Mouse (Mus musculus): ENCODE data around the gene Hoxb4. TPM values are rescaled to one million over a fixed set of nuclear protein-coding genes. Genes with fewer than 3 reads are reported as not detected.

Gene Hoxb4
- polyA plus RNA-seq, 1 experiment = 6.6 TPM

GRCm38 (mm10) chr11:96311097-96311496 lies 7.0 kb upstream of the Hoxb4 start:
- no peak for TF ChIP-seq CTCF (IDR thresholded peaks at IDR 0.05; ENCODE audit: borderline replicate concordance, extremely low read depth, insufficient read depth, insufficient read length)
- TF ChIP-seq POLR2A (IDR thresholded peaks at IDR 0.05; ENCODE audit: borderline replicate concordance, extremely low read depth, insufficient read depth, insufficient read length, poor library complexity, severe bottlenecking) = no peak
- DNase-seq (ENCODE audit: low read depth) = no peak

GRCm38 (mm10) chr11:96311520-96312417 lies 6.3 kb upstream of the Hoxb4 start:
- TF ChIP-seq POLR2A (IDR thresholded peaks at IDR 0.05; ENCODE audit: borderline replicate concordance, extremely low read depth, insufficient read depth, insufficient read length, poor library complexity, severe bottlenecking) (no peak), CTCF (IDR thresholded peaks at IDR 0.05; ENCODE audit: borderline replicate concordance, extremely low read depth, insufficient read depth, insufficient read length) (peak; percentile 85)
- peak; percentile 82 for DNase-seq (ENCODE audit: low read depth)

DNA sequence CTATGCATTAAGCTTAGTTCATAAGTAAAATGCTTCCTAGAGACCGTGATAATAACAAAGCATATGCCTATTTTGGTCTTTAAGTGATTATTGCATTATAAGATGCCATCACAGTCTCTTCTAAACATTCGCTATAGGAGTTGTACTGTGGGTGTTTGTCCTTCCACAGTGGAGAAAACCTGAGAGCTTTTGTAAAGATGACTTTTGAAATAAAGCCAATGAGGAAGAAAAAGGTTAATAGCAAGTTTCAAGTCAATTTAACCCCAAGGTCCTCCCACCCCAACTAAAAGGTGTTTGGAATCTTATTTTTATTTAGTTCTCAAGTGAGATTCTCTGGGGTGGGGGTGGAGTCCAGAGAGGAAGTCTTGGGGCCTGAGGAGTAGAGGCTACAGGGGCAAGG lies 4.9 kb upstream of the Hoxb4 start:
- DNase-seq (ENCODE audit: low read depth) = no peak
- TF ChIP-seq POLR2A (IDR thresholded peaks at IDR 0.05; ENCODE audit: borderline replicate concordance, extremely low read depth, insufficient read depth, insufficient read length, poor library complexity, severe bottlenecking) (no peak), CTCF (IDR thresholded peaks at IDR 0.05; ENCODE audit: borderline replicate concordance, extremely low read depth, insufficient read depth, insufficient read length) (no peak)

GRCm38 (mm10) chr11:96313806-96314428 lies 4.2 kb upstream of the Hoxb4 start:
- no peak for TF ChIP-seq POLR2A (IDR thresholded peaks at IDR 0.05; ENCODE audit: borderline replicate concordance, extremely low read depth, insufficient read depth, insufficient read length, poor library complexity, severe bottlenecking)
- no peak for TF ChIP-seq CTCF (IDR thresholded peaks at IDR 0.05; ENCODE audit: borderline replicate concordance, extremely low read depth, insufficient read depth, insufficient read length)
- DNase-seq (ENCODE audit: low read depth) = no peak

- TF ChIP-seq CTCF (IDR thresholded peaks at IDR 0.05; ENCODE audit: borderline replicate concordance, extremely low read depth, insufficient read depth, insufficient read length) (no peak), POLR2A (IDR thresholded peaks at IDR 0.05; ENCODE audit: borderline replicate concordance, extremely low read depth, insufficient read depth, insufficient read length, poor library complexity, severe bottlenecking) (no peak)
- no peak for DNase-seq (ENCODE audit: low read depth)
Observed at GRCm38 (mm10) chr11:96314671-96315343, 3.3 kb upstream of the Hoxb4 start.

DNA sequence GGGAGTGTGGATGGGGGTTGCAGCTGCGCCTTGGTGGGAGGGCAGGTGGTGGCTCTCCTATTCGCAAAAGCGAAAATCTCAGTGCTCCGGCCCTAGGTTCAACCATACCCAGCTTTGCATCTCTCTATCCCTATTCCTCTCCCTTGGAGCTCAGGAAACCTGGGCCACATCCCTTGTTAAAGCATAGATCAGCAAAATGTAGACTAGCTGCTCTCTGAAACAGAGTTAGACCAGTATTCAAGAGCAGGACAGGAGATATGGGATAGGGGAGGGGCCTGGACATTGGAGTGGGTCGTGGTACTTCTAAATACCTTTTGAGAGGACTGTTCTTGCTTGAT lies 2.8 kb upstream of the Hoxb4 start:
- no peak for TF ChIP-seq POLR2A (IDR thresholded peaks at IDR 0.05; ENCODE audit: borderline replicate concordance, extremely low read depth, insufficient read depth, insufficient read length, poor library complexity, severe bottlenecking)
- no peak for TF ChIP-seq CTCF (IDR thresholded peaks at IDR 0.05; ENCODE audit: borderline replicate concordance, extremely low read depth, insufficient read depth, insufficient read length)

GRCm38 (mm10) chr11:96316696-96317607 lies 1.1 kb upstream of the Hoxb4 start:
- no peak for TF ChIP-seq CTCF (IDR thresholded peaks at IDR 0.05; ENCODE audit: borderline replicate concordance, extremely low read depth, insufficient read depth, insufficient read length)
- no peak for TF ChIP-seq POLR2A (IDR thresholded peaks at IDR 0.05; ENCODE audit: borderline replicate concordance, extremely low read depth, insufficient read depth, insufficient read length, poor library complexity, severe bottlenecking)
- peak; percentile 56 for DNase-seq (ENCODE audit: low read depth)

More for the DNA sequence above, 2.8 kb upstream of the Hoxb4 start:
- DNase-seq (ENCODE audit: low read depth) = no peak

DNA sequence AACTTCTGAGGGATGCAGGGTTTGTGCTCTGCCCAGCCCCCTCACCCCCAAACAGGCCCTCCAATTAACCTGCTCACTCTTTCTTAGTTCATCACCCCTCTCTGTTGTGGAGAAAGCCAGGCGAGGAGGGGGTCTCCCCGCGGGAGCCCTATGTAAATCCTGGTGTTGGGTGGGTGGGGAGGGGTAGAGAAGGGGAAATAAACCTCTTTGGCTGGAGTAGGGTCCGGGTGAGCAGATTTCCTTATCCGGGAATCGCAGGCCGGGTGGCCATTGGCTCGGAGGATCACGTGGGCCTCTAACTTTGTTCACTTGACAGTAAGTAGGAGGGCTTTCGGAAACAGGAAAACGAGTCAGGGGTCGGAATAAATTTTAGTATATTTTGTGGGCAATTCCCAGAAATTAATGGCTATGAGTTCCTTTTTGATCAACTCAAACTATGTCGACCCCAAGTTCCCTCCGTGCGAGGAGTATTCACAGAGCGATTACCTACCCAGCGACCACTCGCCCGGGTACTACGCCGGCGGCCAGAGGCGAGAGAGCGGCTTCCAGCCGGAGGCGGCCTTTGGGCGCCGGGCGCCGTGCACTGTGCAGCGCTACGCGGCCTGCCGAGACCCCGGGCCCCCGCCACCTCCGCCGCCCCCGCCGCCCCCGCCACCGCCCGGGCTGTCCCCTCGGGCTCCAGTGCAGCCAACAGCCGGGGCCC lies 452 bp downstream of the Hoxb4 start:
- DNase-seq (ENCODE audit: low read depth) = peak; percentile 54
- no peak for TF ChIP-seq CTCF (IDR thresholded peaks at IDR 0.05; ENCODE audit: borderline replicate concordance, extremely low read depth, insufficient read depth, insufficient read length)
- TF ChIP-seq POLR2A (IDR thresholded peaks at IDR 0.05; ENCODE audit: borderline replicate concordance, extremely low read depth, insufficient read depth, insufficient read length, poor library complexity, severe bottlenecking) = no peak

DNA sequence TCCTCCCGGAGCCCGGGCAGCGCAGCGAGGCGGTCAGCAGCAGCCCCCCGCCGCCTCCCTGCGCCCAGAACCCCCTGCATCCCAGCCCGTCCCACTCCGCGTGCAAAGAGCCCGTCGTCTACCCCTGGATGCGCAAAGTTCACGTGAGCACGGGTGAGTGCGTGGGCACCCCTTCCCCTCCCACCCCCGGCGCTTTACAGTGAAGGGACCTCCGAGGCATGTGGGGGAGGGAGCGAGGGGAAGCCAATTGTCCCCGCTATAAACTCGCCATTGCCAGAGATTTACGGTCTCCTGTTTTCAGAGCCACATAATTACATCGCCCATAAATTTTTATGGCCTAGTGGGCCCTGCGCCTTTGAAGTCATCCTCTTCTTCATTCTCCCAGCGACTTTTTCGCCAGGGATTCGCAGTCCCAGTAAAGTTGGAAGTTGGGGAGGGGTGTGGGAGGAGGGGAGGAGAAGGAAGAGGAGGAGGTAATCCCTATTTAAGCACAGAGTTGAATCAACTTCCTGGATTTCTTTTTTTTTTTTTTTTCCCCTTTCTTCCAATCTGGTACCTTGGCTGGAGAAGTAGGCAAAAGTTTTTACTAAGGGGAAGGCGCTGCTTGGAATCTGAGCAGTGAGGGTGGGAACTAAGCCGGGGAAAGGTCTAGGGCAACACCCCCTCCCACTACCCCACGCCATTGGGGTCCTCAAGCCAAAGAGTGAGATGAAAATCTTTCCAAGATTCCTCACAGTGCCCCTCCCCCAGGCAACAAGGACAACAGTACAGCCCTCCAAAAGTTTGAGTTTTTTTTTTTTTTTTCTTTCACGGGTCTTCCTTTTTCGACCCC lies 1.2 kb downstream of the Hoxb4 start:
- TF ChIP-seq POLR2A (IDR thresholded peaks at IDR 0.05; ENCODE audit: borderline replicate concordance, extremely low read depth, insufficient read depth, insufficient read length, poor library complexity, severe bottlenecking) (no peak), CTCF (IDR thresholded peaks at IDR 0.05; ENCODE audit: borderline replicate concordance, extremely low read depth, insufficient read depth, insufficient read length) (no peak)
- DNase-seq (ENCODE audit: low read depth) = no peak

Measured in brain, embryonic 14.5 days (tissue).